Mouse (Mus musculus) embryonic fibroblast, embryonic 13.5 days (primary cell): ENCODE data around the gene Il12b. TPM values are rescaled to one million over a fixed set of nuclear protein-coding genes. Genes with fewer than 3 reads are reported as not detected.

Source experiments
- H3K27ac ChIP-seq: 2 replicates; pipeline ENCODE4 v1.5.1; 2012; ENCODE audit warnings: low read length, control low read depth, inconsistent platforms; ENCODE audit not compliant: insufficient read depth
- H3K4me1 ChIP-seq: 2 replicates; pipeline ENCODE4 v1.6.1; 2011; ENCODE audit warnings: low read length; ENCODE audit not compliant: control insufficient read depth, insufficient read depth
- H3K4me3 ChIP-seq: 2 replicates; pipeline ENCODE4 v1.5.1; 2011; ENCODE audit warnings: mild to moderate bottlenecking, control low read depth, low read length; ENCODE audit not compliant: insufficient read depth
- CTCF ChIP-seq: IDR thresholded peaks from 2 replicates; pipeline ENCODE4 v1.5.1; 2011; ENCODE audit warnings: mild to moderate bottlenecking, control low read depth, low read length, moderate library complexity, borderline replicate concordance; ENCODE audit not compliant: insufficient read depth
- POLR2A ChIP-seq: IDR thresholded peaks from 2 replicates; pipeline ENCODE4 v1.6.1; 2011; ENCODE audit warnings: low read depth, mild to moderate bottlenecking, control low read depth, low read length, moderate library complexity
- polyA plus RNA-seq: library from polyadenylated mRNA; stranded (reverse); fragments of >200 nt; gene quantifications from 2 replicates; pipeline ENCODE4 v1.2.4, GENCODE M21; 2011; ENCODE audit warnings: low read depth; ENCODE audit not compliant: missing spikeins, insufficient read length

The Il12b gene
- polyA plus RNA-seq, 1 experiment = not detected

GRCm38 (mm10) chr11:44408626-44409025, 8.8 kb downstream of the Il12b start:
- Histone ChIP-seq H3K4me1 (no peaks in the 10 kb centered on the region), H3K27ac (no peak overlapping the region), H3K4me3 (no peak overlapping the region)
- TF ChIP-seq POLR2A (no peak), CTCF (no peak)

GRCm38 (mm10) chr11:44410413-44410812, 10.6 kb downstream of the Il12b start:
- H3K4me3 ChIP-seq = no peak overlapping the region
- no peak for TF ChIP-seq POLR2A
- no peak for TF ChIP-seq CTCF

GRCm38 (mm10) chr11:44412276-44412675, 12.4 kb downstream of the Il12b start:
- no peak overlapping the region for H3K27ac ChIP-seq
- no peaks in the 10 kb centered on the region for H3K4me1 ChIP-seq
- H3K4me3 ChIP-seq = no peak overlapping the region
- TF ChIP-seq CTCF (peak; percentile 5; the same call in 1 of the 2 replicates), POLR2A (no peak)

More at GRCm38 (mm10) chr11:44410413-44410812, 10.6 kb downstream of the Il12b start:
- Histone ChIP-seq H3K27ac (no peak overlapping the region), H3K4me1 (no peaks in the 10 kb centered on the region)

- TF ChIP-seq POLR2A = no peak
- no peak for TF ChIP-seq CTCF
- Histone ChIP-seq H3K4me3 (no peak overlapping the region), H3K27ac (no peak overlapping the region), H3K4me1 (0 out of 2 replicates have a peak, but pooled peaks cover 2% of the 10 kb centered on the region)
Measured at GRCm38 (mm10) chr11:44413371-44413770, 13.5 kb downstream of the Il12b start.

- 0 out of 2 replicates have a peak, but pooled peaks cover 2% of the 10 kb centered on the region for H3K4me1 ChIP-seq
- H3K4me3 ChIP-seq = no peak overlapping the region
- no peak for TF ChIP-seq POLR2A
- TF ChIP-seq CTCF = no peak
- H3K27ac ChIP-seq = no peak overlapping the region
Measured at GRCm38 (mm10) chr11:44414605-44415004, 14.7 kb downstream of the Il12b start.

GRCm38 (mm10) chr11:44417403-44417802, 17.5 kb downstream of the Il12b start:
- Histone ChIP-seq H3K27ac (no peak overlapping the region), H3K4me1 (0 out of 2 replicates have a peak, but pooled peaks cover 2% of the 10 kb centered on the region), H3K4me3 (no peak overlapping the region)
- TF ChIP-seq CTCF (no peak), POLR2A (no peak)

GRCm38 (mm10) chr11:44422337-44423111, 22.7 kb downstream of the Il12b start:
- TF ChIP-seq CTCF = no peak
- TF ChIP-seq POLR2A = no peak
- H3K4me1 ChIP-seq = peaks cover 3% of the 10 kb centered on the region
- H3K27ac ChIP-seq = no peak overlapping the region
- no peak overlapping the region for H3K4me3 ChIP-seq

- TF ChIP-seq POLR2A = no peak
- Histone ChIP-seq H3K4me1 (peaks cover 8% of the 10 kb centered on the region), H3K27ac (no peak overlapping the region), H3K4me3 (no peak overlapping the region)
Measured at GRCm38 (mm10) chr11:44423261-44423660, 23.4 kb downstream of the Il12b start.

GRCm38 (mm10) chr11:44423955-44424354, 24.1 kb downstream of the Il12b start:
- peaks cover 9% of the 10 kb centered on the region for H3K4me1 ChIP-seq
- TF ChIP-seq POLR2A (no peak), CTCF (no peak)
- H3K27ac ChIP-seq = no peak overlapping the region
- H3K4me3 ChIP-seq = no peak overlapping the region

GRCm38 (mm10) chr11:44425006-44425405, 25.1 kb downstream of the Il12b start:
- H3K4me1 ChIP-seq = peaks cover 9% of the 10 kb centered on the region
- TF ChIP-seq POLR2A (no peak), CTCF (no peak)
- no peak overlapping the region for H3K4me3 ChIP-seq
- no peak overlapping the region for H3K27ac ChIP-seq

GRCm38 (mm10) chr11:44425626-44426025, 25.8 kb downstream of the Il12b start:
- Histone ChIP-seq H3K4me3 (no peak overlapping the region), H3K27ac (no peak overlapping the region), H3K4me1 (peaks cover 9% of the 10 kb centered on the region)
- TF ChIP-seq POLR2A (no peak), CTCF (no peak)
